Mouse (Mus musculus) granulocyte monocyte progenitor cell, adult 5-6 weeks (primary cell): Measurements from ENCODE around the gene Prnp. TPM values are rescaled to one million over a fixed set of nuclear protein-coding genes. Genes with fewer than 3 reads are reported as not detected.

Experiments used
- ATAC-seq: replicated peaks from 2 replicates; pipeline ENCODE4 v1.8.0; 2016; ENCODE audit warnings: mild to moderate bottlenecking, moderate TSS enrichment, inconsistent platforms; ENCODE audit not compliant: poor library complexity, severe bottlenecking
- total RNA-seq, 2 experiments: library from RNA; stranded (forward) in 1 of 2; stranded (reverse) in 1 of 2; fragments of 200-712, 200-1000 nt in 1 of 2; fragments of >200 nt in 1 of 2; fragmentation: Nextera tagmentation in 1 of 2; gene quantifications; 2 replicates each; pipeline ENCODE4 v1.2.3; 2014 to 2017

Prnp gene
- total RNA-seq (2014; fragmentation: Nextera tagmentation) = 1.2 TPM in 1 of 2 replicates, not detected in the other
- 1.6 and 2.9 TPM in 2 replicates for total RNA-seq (2017)

- peak; percentile 87 for ATAC-seq
Measured at GRCm38 (mm10) chr2:131909683-131910572, at the start of gene Prnp, which contains the start of gene Prn. Gene Prnp, plus strand, starts transcription at chr2:131909928. Gene Prn, plus strand, starts transcription at chr2:131909957.

GRCm38 (mm10) chr2:131862617-131863275, 47.0 kb upstream of the Prnp start:
- no peak for ATAC-seq

GRCm38 (mm10) chr2:131863472-131863871, 46.3 kb upstream of the Prnp start:
- ATAC-seq = no peak

- no peak for ATAC-seq
Measured at GRCm38 (mm10) chr2:131864262-131864796, 45.4 kb upstream of the Prnp start.

- no peak for ATAC-seq
Measured at GRCm38 (mm10) chr2:131866676-131867075, 43.1 kb upstream of the Prnp start.

- ATAC-seq = no peak
Measured at GRCm38 (mm10) chr2:131868983-131869382, 40.7 kb upstream of the Prnp start.

- no peak for ATAC-seq
Measured at GRCm38 (mm10) chr2:131873376-131873775, 36.4 kb upstream of the Prnp start.

- no peak for ATAC-seq
Measured at GRCm38 (mm10) chr2:131876551-131877265, 33.0 kb upstream of the Prnp start.

GRCm38 (mm10) chr2:131881766-131882165, 28.0 kb upstream of the Prnp start:
- ATAC-seq = no peak

GRCm38 (mm10) chr2:131883136-131883535, 26.6 kb upstream of the Prnp start:
- no peak for ATAC-seq

GRCm38 (mm10) chr2:131886503-131887160, 23.1 kb upstream of the Prnp start:
- ATAC-seq = peak; percentile 51

GRCm38 (mm10) chr2:131888233-131888632, 21.5 kb upstream of the Prnp start:
- peak; percentile 91 for ATAC-seq

GRCm38 (mm10) chr2:131892534-131892933, 17.2 kb upstream of the Prnp start:
- no peak for ATAC-seq

GRCm38 (mm10) chr2:131895106-131895505, 14.6 kb upstream of the Prnp start:
- no peak for ATAC-seq

GRCm38 (mm10) chr2:131896011-131896410, 13.7 kb upstream of the Prnp start:
- no peak for ATAC-seq

- no peak for ATAC-seq
Measured at GRCm38 (mm10) chr2:131897336-131898109, 12.2 kb upstream of the Prnp start.

GRCm38 (mm10) chr2:131902423-131902822, 7.3 kb upstream of the Prnp start:
- ATAC-seq = no peak

- peak; percentile 36 for ATAC-seq
Measured at GRCm38 (mm10) chr2:131902867-131903266, 6.9 kb upstream of the Prnp start.

- no peak for ATAC-seq
Measured at GRCm38 (mm10) chr2:131905025-131905424, 4.7 kb upstream of the Prnp start.
